Mouse (Mus musculus) stomach, postnatal 0 days (tissue): Measurements from ENCODE around the gene Fstl4.

Source experiments
- CTCF ChIP-seq: IDR thresholded peaks from 2 replicates; pipeline ENCODE4 v1.5.1; 2016; ENCODE audit warnings: antibody characterized with exemption, low read depth, mild to moderate bottlenecking, moderate library complexity
- EP300 ChIP-seq: optimal IDR thresholded peaks from 2 replicates; pipeline ENCODE3; 2016; ENCODE audit warnings: antibody characterized with exemption

- TF ChIP-seq CTCF (no peak), EP300 (no peak)
Observed at GRCm38 (mm10) chr11:53024403-53024802, 260.0 kb downstream of the Fstl4 start.
